Mouse (Mus musculus): Measurements from ENCODE around the gene Sf1.

Sf1 gene

DNA sequence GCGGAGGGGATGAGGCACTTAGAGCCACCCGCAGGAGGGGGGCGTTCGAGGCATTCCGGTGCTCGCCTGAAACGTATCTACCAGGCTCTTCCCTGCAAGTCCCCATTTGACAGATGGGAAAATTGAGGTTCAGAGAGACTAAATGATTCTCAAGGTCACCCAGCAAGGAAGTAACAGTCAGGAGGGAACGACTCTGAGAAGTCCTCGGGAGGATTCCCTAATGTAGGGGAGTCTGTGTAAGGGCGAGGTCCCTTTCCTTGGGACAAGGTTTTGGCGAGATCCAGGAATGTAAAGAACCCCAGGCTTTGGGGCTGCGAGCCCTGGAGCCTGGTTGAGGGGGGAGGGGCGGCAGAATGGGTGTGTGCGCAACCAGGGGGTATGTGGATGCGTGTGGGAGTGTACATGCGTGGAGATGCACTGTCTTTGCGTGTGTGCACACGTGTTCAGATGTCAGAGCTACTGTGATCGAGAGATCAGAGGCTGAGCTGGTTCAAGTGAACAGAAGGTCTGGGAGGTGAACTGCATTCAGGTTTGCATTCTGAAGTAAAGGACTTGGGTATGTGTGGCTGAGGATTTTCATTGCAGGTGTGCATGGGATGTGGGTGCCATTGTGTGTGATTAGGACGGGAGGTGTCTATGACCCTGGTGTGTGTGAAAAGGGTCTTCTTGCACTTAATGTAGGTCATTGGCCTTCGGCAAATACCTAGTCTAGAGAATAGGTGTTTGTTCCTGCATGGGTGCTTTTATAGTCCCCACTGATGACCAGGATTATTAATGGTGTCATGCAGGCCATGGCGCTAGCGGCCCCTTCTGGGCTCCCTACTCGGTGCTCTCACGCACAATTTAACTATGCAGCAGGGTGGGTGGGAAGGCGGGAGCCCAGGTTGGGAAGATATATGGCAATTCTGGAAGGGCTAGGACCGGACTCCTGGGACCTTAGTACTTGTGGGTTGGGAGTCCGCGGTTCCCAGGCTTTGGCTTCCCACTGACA, 36.9 kb downstream of the Sf1 start:
- DNase-seq = peak; percentile 41 to 54

DNA sequence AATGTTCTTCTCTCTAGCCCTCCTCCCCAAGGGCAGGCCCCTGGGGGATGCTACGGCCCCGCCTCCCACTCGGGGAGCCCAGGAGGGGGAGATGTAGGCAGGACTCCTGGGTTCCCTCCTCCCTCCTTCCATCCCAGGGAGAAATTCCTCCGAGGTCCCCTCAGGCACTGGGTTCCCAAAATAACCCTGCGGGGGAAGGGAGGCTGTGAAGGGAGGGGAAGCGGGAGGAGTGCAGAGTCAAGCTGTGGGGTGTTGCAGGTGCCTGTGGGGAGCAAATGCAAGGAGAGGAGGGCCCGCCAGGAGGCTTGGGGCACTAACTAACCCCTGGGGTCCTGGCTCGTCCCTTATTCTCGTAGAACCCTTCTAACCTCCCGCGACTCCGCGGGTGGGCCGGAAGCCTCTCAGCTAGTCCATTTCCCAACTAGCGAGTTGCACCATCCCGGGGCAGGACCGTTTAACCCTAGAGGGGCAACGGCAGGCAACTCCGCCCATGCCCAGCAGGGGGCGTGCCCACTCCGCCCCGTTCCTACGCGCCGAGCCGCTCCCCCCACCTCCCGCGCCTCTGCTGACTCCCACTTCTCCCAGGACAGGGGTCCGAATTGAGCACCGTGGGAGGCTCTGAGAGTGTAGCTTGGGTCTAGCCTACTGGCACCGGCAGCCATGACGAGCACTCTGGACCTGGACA, 37.8 kb downstream of the Sf1 start:
- peak; percentile 76 to 91 for DNase-seq

DNA sequence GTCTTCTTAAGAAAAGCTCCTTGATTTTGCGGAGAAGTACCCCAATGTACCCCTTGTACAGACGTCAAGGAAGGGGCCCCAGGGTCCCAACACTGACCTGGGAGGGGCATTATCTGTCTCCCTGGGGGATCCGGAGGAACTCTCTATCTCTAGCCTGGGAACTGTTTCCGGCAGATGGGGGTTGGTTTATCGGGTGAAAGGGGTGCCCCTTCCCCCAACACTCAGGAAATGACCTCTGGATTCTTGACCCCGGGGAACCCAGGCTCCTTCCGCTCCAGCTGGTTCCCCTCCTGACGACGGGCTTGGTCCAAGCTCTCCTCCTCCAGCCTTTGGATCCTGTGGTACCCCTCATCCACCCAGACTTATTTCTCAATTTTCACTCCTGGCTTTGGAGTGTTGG, 38.5 kb downstream of the Sf1 start:
- no peak for DNase-seq

DNA sequence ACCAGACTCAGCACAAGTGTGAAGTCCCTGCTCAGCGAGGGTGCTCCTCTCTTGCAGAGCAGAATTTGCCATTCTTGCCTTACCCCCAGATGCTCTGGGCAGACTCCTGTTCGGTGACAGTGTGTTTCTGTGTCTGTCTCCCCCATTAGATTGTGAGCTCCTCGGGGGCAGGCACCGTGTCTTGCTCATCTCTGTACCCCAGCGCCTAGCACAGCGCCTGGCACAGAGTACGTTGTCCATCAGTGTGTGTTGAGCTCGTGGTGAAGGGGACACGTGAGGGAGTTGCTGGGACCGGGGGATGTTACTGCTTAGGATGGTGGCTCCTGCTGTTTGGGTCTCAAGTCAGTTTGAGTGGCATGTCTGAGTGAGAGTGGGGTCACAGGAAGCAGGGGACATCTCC, 40.4 kb downstream of the Sf1 start:
- DNase-seq = no peak

DNA sequence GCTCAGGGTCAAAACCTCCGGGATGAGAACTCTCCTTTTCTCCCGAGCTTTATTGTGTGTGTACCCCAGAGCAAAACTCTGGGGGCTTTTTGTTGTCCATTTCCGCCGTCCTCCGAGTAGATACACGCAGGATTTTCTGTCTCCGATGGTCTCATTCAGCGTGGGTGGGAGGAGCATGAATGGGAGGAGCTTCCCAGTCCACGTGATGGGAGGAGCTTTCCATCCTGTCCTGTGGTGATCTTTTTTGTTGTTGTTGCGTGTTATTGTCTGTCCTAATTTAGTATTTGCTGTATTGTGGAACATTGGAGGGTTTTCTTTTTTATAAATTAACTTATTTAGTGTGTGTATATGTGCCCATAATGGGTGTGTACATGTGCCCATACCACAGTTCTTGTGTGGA, 41.9 kb downstream of the Sf1 start:
- no peak for DNase-seq

DNA sequence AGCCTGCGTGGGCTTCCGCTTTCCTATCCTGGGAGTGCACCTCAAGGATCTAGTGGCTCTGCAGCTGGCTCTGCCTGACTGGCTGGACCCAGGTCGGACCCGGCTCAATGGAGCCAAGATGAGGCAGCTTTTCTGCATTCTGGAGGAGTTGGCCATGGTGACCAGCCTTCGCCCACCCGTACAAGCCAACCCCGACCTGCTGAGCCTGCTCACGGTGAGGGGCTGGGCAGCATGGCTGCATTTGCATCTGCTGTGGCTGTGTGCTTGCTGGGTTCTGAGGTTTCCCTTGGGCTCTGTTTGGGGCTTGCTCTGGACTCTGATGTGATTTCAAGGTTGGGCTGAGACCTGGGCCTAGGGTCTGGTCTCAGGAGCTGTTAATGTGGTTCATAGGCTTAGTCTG, 43.6 kb downstream of the Sf1 start:
- no peak for DNase-seq

DNA sequence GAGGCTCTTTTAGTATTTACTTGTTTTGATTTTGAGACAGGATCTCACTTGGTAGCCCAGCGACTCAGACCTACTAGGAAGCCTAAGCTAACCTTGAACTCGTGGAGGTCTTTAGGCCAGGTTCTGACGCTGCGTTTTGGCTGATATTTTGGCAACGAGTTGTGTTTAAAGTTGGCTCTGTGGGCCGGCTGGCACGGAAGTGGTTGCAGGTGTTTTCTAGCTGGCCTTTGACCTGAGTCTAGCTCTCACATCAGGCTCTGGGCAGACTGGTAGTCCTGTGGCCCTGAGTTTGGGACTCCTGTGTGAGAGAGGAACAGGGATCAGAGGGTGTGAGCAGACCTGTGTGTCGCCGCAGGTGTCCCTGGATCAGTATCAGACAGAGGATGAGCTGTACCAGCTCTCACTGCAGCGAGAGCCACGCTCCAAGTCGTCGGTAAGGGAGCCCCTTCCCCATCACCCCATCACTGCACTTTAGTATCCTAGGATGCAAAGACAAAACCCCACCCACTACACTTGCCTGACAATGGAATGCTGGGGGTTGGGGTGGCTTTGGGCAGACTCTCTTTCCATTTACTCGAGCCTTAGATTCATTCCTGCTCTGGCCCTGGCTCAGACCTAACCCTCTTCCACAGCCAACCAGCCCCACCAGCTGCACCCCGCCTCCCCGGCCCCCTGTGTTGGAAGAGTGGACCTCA, 44.5 kb downstream of the Sf1 start:
- no peak for DNase-seq

DNA sequence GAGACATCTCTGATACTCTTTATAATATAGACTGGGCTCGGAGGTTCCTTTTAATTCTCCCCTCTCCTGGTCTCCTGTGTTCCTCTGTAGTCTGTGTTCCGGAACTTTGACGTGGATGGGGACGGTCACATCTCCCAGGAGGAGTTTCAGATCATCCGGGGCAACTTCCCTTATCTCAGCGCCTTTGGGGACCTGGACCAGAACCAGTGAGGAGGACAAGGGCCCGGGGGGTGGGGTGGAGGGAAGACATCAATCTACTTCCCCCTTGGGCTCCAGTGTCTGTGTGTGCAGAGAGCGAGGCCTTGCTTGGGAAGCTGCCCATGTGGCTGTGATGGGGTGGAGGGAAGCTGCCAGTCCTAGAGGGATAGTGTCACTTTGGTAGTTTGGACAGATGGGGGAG, 45.3 kb downstream of the Sf1 start:
- no peak for DNase-seq

DNA sequence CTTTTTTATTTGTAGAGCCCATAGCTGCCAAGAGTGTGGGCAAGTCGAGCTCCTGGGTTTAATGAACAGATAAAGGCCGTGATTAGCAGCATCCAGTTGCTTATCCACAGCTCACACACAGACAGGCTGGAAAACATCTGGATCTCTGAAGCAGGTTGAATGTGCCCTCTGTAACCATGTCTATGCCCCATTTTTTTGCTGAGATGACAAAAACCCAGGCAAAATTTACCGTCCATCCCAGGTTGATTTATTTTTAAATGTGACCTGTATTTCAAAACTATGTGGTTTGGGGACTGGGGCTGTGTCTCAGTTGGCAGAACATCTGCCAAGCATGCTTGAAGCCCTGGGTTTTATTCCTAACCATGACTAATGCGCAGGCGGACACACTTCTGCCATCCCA, 45.7 kb downstream of the Sf1 start:
- no peak for DNase-seq

DNA sequence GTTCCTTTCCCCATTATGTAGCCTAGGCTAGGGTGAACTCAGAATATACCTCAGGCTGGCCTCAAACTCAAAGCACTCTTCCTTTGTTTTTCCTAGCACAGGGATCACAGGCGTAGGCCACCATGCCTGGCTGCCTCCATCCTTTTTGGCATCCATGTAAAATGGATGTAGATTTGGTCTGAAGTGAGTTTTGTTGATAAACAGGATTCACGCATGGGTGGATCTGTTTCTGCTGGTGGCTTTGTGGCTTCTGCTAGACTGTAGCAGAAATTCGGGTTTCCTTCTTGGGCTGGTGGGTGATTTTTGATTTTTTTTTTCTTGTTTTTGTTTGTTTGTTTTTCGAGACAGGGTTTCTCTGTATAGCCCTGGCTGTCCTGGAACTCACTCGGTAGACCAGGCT, 46.4 kb downstream of the Sf1 start:
- DNase-seq = no peak

DNA sequence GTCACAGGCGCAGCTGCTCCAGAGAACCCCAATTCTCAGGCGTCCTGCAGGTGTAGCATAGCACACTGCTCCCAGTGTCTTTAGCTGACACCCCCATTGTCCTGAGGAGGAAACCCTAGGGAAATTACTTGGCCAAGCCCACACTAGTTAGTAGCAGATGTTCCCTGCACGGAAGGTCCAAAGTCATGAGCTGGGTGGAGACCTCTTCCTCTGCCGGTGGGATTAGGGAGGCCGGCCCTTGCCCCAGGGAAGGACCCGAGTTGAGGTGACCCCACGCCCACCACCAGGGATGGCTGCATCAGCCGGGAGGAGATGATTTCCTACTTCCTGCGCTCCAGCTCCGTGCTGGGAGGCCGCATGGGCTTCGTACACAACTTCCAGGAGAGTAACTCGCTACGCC, 49.3 kb downstream of the Sf1 start:
- no peak for DNase-seq

DNA sequence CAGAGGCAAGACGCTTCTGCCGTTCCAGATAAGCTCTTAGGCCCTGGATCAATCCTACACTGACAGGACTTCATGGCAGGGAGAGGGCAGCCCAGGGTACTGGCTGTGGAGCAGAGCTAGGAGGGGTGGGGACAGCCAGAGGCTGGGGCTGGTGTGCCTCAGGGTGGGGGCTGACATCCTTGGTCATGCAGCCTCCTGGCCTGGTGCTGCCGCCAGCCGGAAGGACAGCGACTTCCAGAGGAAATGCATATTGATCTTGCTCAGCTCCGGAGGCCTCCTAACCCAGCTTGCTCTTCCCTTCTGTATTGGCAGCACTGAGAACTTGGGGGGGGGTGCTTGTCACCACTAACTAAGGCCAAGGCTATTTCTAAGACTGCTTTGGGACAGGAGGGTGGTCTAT, 52.0 kb downstream of the Sf1 start:
- DNase-seq = no peak

DNA sequence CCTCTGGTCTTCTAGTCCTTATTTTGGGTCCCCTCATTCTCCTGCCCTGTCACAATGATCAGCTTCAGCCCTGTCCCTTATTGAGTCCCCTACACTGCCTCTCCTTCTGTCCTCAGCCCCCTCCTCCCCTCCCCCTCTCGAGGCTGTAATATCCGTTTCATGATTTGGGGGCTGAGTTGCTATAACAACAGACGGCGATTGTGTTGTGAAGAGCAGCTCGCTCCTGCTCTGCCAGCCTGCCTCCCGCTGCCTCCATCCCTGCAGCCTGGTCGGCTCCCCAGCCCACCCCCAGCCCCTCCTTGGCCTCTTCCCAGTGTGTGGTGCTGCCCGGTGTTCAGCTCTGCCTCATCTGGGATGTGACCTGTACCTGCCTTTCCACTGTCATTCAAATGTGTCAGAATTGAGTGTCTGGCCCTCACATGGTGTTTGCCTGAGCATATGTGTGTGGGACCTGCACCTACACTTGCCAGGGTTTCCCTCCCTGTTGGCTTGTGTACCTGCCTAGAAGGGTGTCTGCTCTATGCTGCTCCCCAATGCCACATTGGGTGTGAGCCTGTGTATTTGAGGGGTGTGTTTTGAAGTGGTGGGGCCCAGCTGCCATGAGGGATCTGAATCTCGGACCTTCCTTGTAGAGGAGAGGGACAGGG, 52.8 kb downstream of the Sf1 start:
- no peak for DNase-seq

DNA sequence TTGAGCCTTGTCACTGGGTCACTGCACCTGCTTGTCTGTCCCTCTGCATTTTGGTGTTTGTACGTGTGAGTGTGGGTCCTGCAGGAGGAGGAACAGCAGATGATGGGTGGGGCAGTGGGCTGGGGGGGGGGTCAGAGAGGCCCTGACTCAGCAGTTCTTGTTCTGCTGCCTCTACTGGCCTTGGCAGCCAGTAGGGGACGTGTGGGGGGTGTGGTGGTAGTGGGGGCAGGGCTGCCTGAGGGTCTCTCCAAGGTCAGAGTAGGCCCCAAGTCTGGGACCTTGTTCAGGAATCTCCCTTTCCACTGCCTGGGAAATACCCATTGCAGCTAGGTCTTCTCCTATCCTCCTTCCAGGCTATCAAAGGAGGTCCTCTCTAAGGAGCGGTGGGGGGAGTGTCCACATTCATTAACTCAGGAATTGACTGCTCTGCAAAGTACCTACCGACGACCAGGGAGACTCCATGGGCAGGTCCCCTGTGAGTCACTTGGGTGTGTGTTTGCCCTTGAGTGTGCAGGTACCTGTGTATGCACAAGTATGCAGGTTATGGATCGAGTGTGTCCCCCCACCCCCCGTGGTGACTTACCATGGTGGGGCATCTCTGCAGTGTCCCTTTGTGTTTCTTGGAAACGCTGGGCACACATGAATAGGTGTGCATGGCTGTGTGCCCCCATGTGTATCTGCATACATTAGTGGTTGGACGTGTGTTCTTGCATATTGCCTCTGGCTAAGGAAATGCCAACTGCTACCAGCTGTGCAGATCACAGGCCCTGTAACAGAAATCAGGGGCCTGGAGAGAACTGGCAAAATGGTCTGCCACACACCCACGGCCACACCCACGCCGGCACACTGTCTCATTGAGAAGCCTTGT, 53.6 kb downstream of the Sf1 start:
- DNase-seq = no peak

DNA sequence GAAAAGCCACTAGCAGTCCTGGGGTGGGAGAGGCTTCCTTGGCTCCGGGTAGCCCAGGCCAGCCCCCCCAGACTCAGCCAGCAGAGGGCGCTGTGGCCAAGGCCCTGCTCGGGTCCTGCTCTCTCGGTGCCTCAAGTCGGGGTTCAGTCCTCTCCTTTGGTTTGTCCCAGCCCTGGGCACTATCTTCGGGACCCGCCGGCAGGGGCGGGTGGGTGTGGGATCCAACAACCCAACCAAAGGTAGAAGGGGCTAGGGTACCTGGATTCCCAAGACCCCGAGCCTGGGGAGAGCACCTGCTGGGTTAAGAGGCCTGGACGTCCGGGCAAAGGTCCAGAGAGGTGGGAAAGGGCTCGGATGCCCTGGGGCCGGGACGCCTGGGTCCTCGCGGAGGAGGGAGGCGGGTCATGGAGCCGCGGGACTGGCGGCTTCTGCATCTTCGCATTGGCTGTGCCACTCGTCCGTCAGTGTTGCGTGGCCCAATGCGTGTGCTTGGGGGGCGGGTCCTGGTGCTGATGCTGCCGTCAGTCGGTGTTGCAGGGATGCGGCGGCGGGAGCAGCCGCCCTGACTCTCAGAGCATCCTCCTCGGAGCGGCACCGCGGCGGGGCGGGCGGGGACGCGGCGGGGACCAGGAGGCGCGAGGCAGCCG, 54.9 kb downstream of the Sf1 start, which contains the start of gene Nrxn2:
Nrxn2 (plus strand) TSS at position 499 of the 647 bp plus-strand sequence.
- DNase-seq = peak; percentile 73 to 85

DNA sequence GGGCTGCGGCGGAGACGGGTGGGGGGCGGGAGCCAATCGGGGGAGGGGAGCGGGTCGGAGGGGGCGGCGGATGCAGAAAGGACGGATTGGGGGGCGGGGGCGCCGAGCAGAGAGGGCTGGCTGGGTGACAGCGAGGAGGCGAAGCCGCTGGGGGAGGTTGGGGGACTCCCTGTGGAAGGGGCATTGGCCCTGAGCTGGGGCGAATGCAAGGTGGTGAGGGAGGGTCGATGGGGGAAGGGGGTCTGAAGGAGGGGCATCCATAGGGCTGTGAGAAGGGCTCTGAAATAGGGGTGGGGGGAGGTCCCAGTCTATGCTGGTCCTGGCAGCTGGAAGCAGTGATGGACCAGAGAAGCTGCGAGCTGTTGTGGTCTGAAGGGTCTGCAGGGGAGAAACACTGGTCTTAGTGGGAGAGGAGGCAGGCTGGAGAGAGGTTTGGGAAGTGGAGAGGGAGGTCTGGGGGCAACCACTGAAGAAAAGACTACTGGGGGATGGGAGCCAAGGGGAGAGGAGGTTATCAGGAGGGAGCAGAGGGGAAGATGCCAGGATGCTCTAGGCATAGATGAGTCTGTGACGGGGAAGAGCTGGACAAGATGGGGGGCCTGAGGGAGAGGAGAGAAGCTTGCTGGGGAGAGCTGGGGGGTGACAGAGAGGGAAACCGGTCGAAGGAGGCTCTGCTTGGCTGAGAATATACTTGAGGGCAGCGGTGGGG, 55.6 kb downstream of the Sf1 start:
- DNase-seq = no peak

DNA sequence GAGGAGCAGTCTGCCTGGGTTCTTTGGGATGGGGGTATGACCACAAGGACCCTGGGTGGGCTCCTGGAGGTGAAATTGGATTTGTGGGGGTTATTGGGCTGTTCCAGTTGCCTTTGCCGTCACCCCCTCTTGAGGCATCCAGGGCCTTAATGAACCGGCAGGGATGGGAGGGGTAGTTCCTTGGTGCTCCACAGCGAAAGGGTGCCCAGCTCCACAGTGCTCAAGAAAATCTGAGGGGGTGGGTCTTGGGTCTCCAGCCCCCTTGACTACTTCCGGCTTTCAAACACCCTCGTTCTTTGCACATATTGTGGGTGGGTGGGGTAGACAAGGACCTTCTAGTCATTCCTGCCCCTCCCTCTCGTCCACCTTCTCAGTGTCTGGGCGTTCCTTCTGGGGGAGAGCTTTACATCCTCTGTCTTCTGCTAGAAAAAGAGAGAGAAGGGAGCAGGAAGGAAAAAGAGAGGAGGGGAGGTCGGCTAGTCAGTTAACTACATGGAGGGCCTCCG, 56.4 kb downstream of the Sf1 start:
- DNase-seq = no peak

DNA sequence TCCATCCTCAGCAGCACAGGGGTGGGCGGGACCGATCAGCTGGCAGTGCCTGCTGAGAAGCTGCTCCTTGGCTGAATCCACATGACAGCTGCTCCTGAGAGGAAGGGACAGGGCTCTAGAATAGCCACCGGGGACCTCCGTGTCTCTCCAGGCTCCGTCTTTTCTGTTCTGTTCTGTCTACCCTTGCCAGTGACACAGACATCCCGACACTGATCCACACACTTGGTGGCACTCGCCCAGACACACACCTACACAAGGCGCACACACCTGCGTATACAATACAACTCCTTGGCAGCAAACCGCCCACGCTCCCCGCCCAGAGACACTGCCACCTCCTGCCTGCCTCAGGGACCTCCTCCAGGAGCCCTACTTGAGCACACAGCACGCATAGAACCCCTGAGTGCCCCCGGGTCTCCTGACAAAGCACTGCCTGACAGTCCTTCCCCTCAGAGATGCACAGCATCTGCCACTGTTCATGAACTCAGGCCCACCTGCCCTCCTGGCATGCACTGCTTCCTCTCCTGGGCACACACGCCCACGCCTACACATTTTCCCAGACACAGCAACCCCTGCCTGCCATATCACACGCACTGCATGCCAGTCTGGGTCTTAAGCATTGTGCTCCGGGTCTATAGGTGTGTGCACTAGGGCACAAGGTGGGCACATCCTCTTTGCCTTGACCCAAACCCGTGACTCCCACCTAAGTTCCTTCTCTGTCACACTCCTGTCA, 57.2 kb downstream of the Sf1 start:
- DNase-seq = no peak

DNA sequence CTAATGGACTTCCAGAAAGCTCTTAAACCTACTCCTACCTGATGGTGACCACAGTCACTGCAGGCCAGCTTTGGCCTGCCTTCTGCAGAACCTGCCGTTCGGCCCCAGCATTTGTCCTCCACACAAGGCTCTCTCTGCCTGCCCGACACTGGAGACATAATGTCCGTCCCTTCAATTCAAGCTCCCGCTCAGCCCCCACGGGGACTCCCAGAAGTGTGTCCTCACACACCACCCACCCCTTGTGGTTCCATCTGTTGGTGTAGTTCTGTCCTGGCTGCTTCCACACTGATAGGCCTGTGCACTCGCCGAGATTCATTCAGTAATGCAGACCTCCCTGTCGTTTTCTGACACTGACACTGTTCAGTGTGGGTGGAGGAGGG, 57.7 kb downstream of the Sf1 start:
- no peak for DNase-seq

DNA sequence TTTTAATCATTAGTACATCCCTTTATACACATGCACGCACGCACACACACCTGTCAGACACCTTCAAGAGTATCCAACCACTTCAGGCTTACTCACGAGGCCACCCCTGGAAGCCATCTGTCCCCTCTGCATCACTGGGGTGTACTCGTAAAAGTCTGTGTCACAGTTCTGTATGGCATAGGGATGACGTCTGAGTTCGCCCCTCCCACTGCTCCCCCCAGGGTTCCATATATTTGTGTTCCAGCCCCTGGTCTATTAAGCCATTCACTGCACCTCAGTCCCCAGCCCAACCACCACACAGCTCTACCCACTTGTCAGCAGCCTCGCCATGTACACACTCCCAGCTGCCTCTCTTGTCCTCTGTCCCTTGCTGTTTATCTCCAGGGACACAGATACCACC, 58.5 kb downstream of the Sf1 start:
- no peak for DNase-seq

Data from spleen, adult 18-20 months (tissue).